Mouse (Mus musculus) spleen, adult 2 months (tissue): ENCODE data around the gene Anks1. TPM values are rescaled to one million over a fixed set of nuclear protein-coding genes. Genes with fewer than 3 reads are reported as not detected.
A peak's percentile ranks its signal among the peaks of the same experiment; 100 is the strongest.

Experiments
- DNase-seq, 2 experiments: peaks; one replicate each; pipeline versions ENCODE4 v3.0.0 to v3.0.0-alpha.2; 2012 to 2021; ENCODE audit warnings: low spot score in 2 of 2, low read depth in 1 of 2
- H3K27ac ChIP-seq: fragments of 200-500 bp; 2 replicates; pipeline ENCODE4 v1.5.1; 2012; ENCODE audit warnings: low read length, inconsistent platforms; ENCODE audit not compliant: insufficient read depth
- H3K27me3 ChIP-seq: fragments of 200-500 bp; 2 replicates; pipeline ENCODE4 v1.6.1; 2012; ENCODE audit warnings: mild to moderate bottlenecking, moderate library complexity, low read length, inconsistent platforms; ENCODE audit not compliant: control insufficient read depth, insufficient read depth
- H3K36me3 ChIP-seq: fragments of 200-500 bp; 2 replicates; pipeline ENCODE4 v1.6.1; 2012; ENCODE audit warnings: mild to moderate bottlenecking, low read length, inconsistent platforms; ENCODE audit not compliant: control insufficient read depth, insufficient read depth
- H3K4me1 ChIP-seq: fragments of 200-500 bp; 2 replicates; pipeline ENCODE4 v1.6.1; 2011; ENCODE audit warnings: inconsistent platforms; ENCODE audit not compliant: control insufficient read depth, insufficient read depth, insufficient read length
- H3K4me3 ChIP-seq: fragments of 200-500 bp; 2 replicates; pipeline ENCODE4 v1.5.1; 2011; ENCODE audit warnings: mild to moderate bottlenecking, inconsistent platforms; ENCODE audit not compliant: insufficient read depth, insufficient read length; ENCODE audit errors: extremely low read depth
- CTCF ChIP-seq: fragments of 200-500 bp; IDR thresholded peaks from 2 replicates; pipeline ENCODE4 v1.5.1; 2011; ENCODE audit warnings: mild to moderate bottlenecking, inconsistent platforms; ENCODE audit not compliant: insufficient read depth, insufficient read length, insufficient replicate concordance; ENCODE audit errors: extremely low read depth
- POLR2A ChIP-seq: fragments of 200-500 bp; IDR thresholded peaks from 2 replicates; pipeline ENCODE4 v1.6.1; 2011; ENCODE audit warnings: low read depth, low read length, inconsistent platforms
- WGBS: fragments of 180-500 bp; shearing (Covaris S2); methylation state at CpG from one replicate; pipeline ENCODE4 v1.1.7; 2018; 5-methylcytosine and 5-hydroxymethylcytosine counted together
- polyA plus RNA-seq: library from polyadenylated mRNA; depleted of rRNA; stranded (reverse); fragments of >200 nt; gene quantifications from 2 replicates; pipeline ENCODE4 v1.2.3, GENCODE M21; 2012; rRNA removed

The Anks1 gene
- polyA plus RNA-seq, 1 experiment = 25.9 TPM

GRCm38 (mm10) chr17:28101902-28102319 is 192.8 kb downstream of the Anks1 start:
- no peaks in the 10 kb centered on the region for H3K36me3 ChIP-seq
- H3K4me1 ChIP-seq = no peaks in the 10 kb centered on the region
- no peaks in the 10 kb centered on the region for H3K27me3 ChIP-seq
- TF ChIP-seq CTCF (no peak), POLR2A (no peak)
- WGBS = 89% methylated on average over 10 of the region's 10 CpGs
- no peak overlapping the region for H3K4me3 ChIP-seq
- no peak for DNase-seq
- no peak overlapping the region for H3K27ac ChIP-seq

GRCm38 (mm10) chr17:28104416-28104815 is 195.3 kb downstream of the Anks1 start:
- no peaks in the 10 kb centered on the region for H3K27me3 ChIP-seq
- WGBS = 77% methylated on average over 6 of the region's 6 CpGs

GRCm38 (mm10) chr17:28106352-28106751 is 197.2 kb downstream of the Anks1 start:
- DNase-seq = no peak
- 81% methylated on average over 6 of the region's 6 CpGs for WGBS

More at GRCm38 (mm10) chr17:28104416-28104815, 195.3 kb downstream of the Anks1 start:
- TF ChIP-seq CTCF (no peak), POLR2A (no peak)
- Histone ChIP-seq H3K4me1 (no peaks in the 10 kb centered on the region), H3K27ac (no peak overlapping the region), H3K36me3 (no peaks in the 10 kb centered on the region), H3K4me3 (no peak overlapping the region)
- DNase-seq = no peak

GRCm38 (mm10) chr17:28107275-28107674 is 198.2 kb downstream of the Anks1 start:
- Histone ChIP-seq H3K4me3 (no peak overlapping the region), H3K27ac (no peak overlapping the region), H3K4me1 (no peaks in the 10 kb centered on the region), H3K36me3 (no peaks in the 10 kb centered on the region), H3K27me3 (no peaks in the 10 kb centered on the region)
- WGBS = 52% methylated on average over 14 of the region's 14 CpGs
- no peak for TF ChIP-seq CTCF
- no peak for TF ChIP-seq POLR2A
- DNase-seq = no peak

More at GRCm38 (mm10) chr17:28106352-28106751, 197.2 kb downstream of the Anks1 start:
- TF ChIP-seq POLR2A (no peak), CTCF (peak; percentile 21; the same call in 1 of the 2 replicates)
- Histone ChIP-seq H3K27ac (no peak overlapping the region), H3K27me3 (no peaks in the 10 kb centered on the region), H3K4me3 (no peak overlapping the region), H3K4me1 (no peaks in the 10 kb centered on the region), H3K36me3 (no peaks in the 10 kb centered on the region)

- H3K36me3 ChIP-seq = no peaks in the 10 kb centered on the region
- TF ChIP-seq CTCF = no peak
- TF ChIP-seq POLR2A = no peak
- no peaks in the 10 kb centered on the region for H3K27me3 ChIP-seq
- 85% methylated on average over 8 of the region's 8 CpGs for WGBS
- no peak overlapping the region for H3K4me3 ChIP-seq
- DNase-seq = no peak
- no peak overlapping the region for H3K27ac ChIP-seq
- H3K4me1 ChIP-seq = no peaks in the 10 kb centered on the region
Observed at GRCm38 (mm10) chr17:28112266-28112665, 203.2 kb downstream of the Anks1 start.

Other genes with a start within 250 kb of the Anks1 start
- 0.94 and 1.2 TPM in 2 replicates for gene Spdef, start 180.4 kb upstream of the Anks1 start, polyA plus RNA-seq
- gene D17Wsu92e, start 88.7 kb upstream of the Anks1 start, polyA plus RNA-seq = 63.8 and 64.6 TPM in 2 replicates
- 63.5 and 104 TPM in 2 replicates for gene Snrpc, start 71.2 kb upstream of the Anks1 start, polyA plus RNA-seq
- 2.5 and 3.4 TPM in 2 replicates for gene Uhrf1bp1, start 52.9 kb upstream of the Anks1 start, polyA plus RNA-seq
- gene Taf11, start 538 bp downstream of the Anks1 start, polyA plus RNA-seq = 5.7 and 6.6 TPM in 2 replicates
- 0.58 and 0.92 TPM in 2 replicates for gene Tcp11, start 171.3 kb downstream of the Anks1 start, polyA plus RNA-seq
- 1.6 and 2.0 TPM in 2 replicates for gene Scube3, start 232.8 kb downstream of the Anks1 start, polyA plus RNA-seq